Mouse (Mus musculus) stomach, embryonic 15.5 days (tissue): ENCODE results near the gene Micu1. TPM values are rescaled to one million over a fixed set of nuclear protein-coding genes. Genes with fewer than 3 reads are reported as not detected.

Experiments
- ATAC-seq: fragments of 200-750 bp; cut with Nextera tagmentation; 2 replicates; pipeline ENCODE4 v1.8.0; 2017; ENCODE audit warnings: low read depth, moderate number of reproducible peaks, moderate TSS enrichment; ENCODE audit not compliant: insufficient read depth, low FRiP score
- H3K27ac ChIP-seq: fragments of 300-500 bp; sonication (generic); 2 replicates; pipeline ENCODE4 v1.5.1; 2015; ENCODE audit warnings: mild to moderate bottlenecking, inconsistent platforms
- H3K27me3 ChIP-seq: fragments of 300-500 bp; sonication (generic); replicated peaks from 2 replicates; pipeline ENCODE4 v1.6.1; 2015; ENCODE audit warnings: inconsistent platforms
- H3K36me3 ChIP-seq: fragments of 300-500 bp; sonication (generic); 2 replicates; pipeline ENCODE4 v1.6.1; 2015; ENCODE audit warnings: inconsistent platforms
- H3K4me1 ChIP-seq: fragments of 300-500 bp; sonication (generic); 2 replicates; pipeline ENCODE4 v1.6.1; 2015; ENCODE audit warnings: inconsistent platforms
- H3K4me2 ChIP-seq: fragments of 300-500 bp; sonication (generic); 2 replicates; pipeline ENCODE4 v1.6.1; 2015; ENCODE audit warnings: mild to moderate bottlenecking, inconsistent platforms
- H3K4me3 ChIP-seq: fragments of 300-500 bp; sonication (generic); replicated peaks from 2 replicates; pipeline ENCODE4 v1.5.1; 2015; ENCODE audit warnings: inconsistent platforms
- H3K9ac ChIP-seq: fragments of 300-500 bp; sonication (generic); 2 replicates; pipeline ENCODE4 v1.6.1; 2015; ENCODE audit warnings: inconsistent platforms
- H3K9me3 ChIP-seq: fragments of 300-500 bp; sonication (generic); 2 replicates; pipeline ENCODE4 v1.6.1; 2016; ENCODE audit warnings: inconsistent platforms
- WGBS: fragments of 180-500 bp; shearing (Covaris S2); methylation state at CpG from one replicate; pipeline ENCODE4 v1.1.7; 2015; 5-methylcytosine and 5-hydroxymethylcytosine counted together
- polyA plus RNA-seq: library from polyadenylated mRNA; unstranded; fragments of >200 nt; fragmentation: Nextera tagmentation; extraction: Ambion mirVana; gene quantifications from 2 replicates; pipeline ENCODE4 v1.2.1, GENCODE M21; 2015

Micu1 gene
- polyA plus RNA-seq, 1 experiment from 2014 or later = 66.2 TPM

DNA sequence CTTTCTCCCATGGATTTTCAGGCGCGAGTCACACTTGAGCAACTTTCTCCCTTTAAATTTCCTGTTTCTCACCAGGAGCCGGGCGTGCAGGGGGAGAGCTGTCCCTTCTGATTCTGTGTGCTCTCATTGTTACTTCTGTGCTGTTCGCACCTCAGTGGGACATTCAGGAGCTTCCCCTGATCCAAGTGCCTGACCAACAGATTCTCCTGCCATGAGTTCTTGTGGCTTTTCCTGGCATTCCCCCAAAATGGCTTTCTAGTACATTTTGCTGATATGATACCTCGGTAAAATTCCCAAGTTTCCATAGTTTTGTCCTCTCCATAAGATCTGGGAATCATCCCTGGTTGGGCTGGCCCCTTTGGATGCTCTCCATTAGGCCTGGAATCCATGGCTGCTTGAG lies 25.0 kb downstream of the Micu1 start:
- H3K36me3 ChIP-seq = no peaks in the 10 kb centered on the region
- H3K4me1 ChIP-seq = peaks cover 4% of the 10 kb centered on the region; the same call in 1 of the 2 replicates
- H3K4me2 ChIP-seq = no peak overlapping the region
- no peak for ATAC-seq
- no peaks in the 10 kb centered on the region for H3K27me3 ChIP-seq
- WGBS = 68% methylated on average over 6 of the region's 6 CpGs
- H3K9me3 ChIP-seq = no peaks in the 10 kb centered on the region
- H3K9ac ChIP-seq = no peak overlapping the region
- H3K4me3 ChIP-seq = no peak overlapping the region
- H3K27ac ChIP-seq = no peak overlapping the region

DNA sequence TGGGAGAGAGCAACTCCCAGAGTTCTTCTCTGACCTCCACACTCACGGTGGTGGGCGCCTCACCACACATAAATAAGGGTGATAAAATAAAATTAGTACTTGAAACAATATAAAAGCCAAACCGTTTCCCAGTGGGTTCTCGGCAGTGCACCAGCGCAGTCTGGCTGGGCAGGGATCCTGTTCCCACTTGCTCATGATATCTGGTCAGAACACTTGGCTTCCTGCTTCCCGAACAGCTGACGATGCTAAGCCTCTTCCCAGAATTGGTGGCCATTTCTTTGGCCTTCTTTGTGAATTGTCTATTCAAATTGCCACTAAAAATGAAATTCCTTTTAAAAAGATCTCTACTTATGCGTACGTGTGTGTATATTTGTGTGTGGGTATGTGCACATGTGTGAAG lies 27.0 kb downstream of the Micu1 start:
- WGBS = 90% methylated on average over 9 of the region's 9 CpGs
- Histone ChIP-seq H3K9ac (no peak overlapping the region), H3K27me3 (no peaks in the 10 kb centered on the region), H3K4me1 (peaks cover 4% of the 10 kb centered on the region; the same call in 1 of the 2 replicates), H3K9me3 (no peaks in the 10 kb centered on the region), H3K27ac (no peak overlapping the region), H3K36me3 (peaks cover 3% of the 10 kb centered on the region; the same call in 1 of the 2 replicates), H3K4me3 (no peak overlapping the region), H3K4me2 (no peak overlapping the region)
- no peak for ATAC-seq

DNA sequence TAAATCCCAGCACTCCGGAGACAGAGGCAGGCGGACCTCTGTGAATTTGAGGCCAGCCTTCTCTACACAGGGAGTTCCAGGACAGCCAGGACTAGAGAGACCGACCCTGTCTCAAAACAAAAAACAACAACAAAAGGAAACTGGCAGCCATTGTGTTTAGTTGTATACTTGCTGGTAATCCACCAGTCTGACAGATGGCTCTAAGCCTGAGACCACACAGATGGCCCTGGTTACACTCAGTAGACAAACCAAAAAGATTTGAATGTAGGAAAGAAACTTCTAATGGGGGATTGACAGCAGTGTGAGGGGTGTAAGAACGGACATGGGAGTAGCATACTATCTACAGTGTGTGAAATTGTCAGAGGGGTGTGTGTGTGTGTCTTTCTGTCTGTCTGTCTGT lies 27.6 kb downstream of the Micu1 start:
- Histone ChIP-seq H3K4me3 (no peak overlapping the region), H3K9me3 (no peaks in the 10 kb centered on the region), H3K4me2 (no peak overlapping the region), H3K27ac (no peak overlapping the region), H3K27me3 (no peaks in the 10 kb centered on the region), H3K36me3 (peaks cover 3% of the 10 kb centered on the region; the same call in 1 of the 2 replicates), H3K9ac (no peak overlapping the region), H3K4me1 (peaks cover 1% of the 10 kb centered on the region; the same call in 1 of the 2 replicates)
- WGBS = 80% methylated on average over 4 of the region's 4 CpGs
- ATAC-seq = no peak

DNA sequence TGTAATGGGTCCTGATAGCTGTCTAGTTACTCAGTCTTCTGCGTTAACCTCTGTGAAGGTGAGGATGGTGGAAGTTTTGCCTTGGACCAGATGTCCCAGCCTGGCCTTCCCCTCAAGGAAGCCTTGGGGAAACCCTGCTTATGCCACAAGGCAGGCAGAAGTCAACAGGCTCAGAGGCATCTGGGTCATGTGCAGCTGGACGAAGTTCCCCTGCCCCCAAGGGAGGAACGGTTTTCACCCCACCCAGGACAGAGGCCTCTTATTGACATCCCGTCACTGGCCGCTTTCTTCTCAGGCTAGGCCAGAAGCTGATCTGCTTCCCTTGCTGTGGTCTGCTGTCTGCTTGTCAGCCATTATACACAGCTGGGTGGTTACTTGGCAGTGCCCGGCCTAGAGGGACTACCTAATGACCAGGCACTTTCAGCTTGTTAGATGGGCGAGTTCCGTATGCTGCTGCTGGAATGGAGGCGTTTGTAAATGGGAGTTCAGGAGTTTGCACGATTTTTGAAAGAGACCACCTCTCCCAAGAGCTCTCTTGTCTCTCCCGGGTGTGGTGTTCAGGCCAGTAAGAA lies 33.8 kb downstream of the Micu1 start:
- H3K27ac ChIP-seq = no peak overlapping the region
- H3K4me3 ChIP-seq = no peak overlapping the region
- peaks cover 13% of the 10 kb centered on the region; the same call in 1 of the 2 replicates for H3K36me3 ChIP-seq
- no peaks in the 10 kb centered on the region for H3K9me3 ChIP-seq
- no peaks in the 10 kb centered on the region for H3K27me3 ChIP-seq
- H3K4me1 ChIP-seq = no peaks in the 10 kb centered on the region
- 76% methylated on average over 11 of the region's 11 CpGs for WGBS
- H3K4me2 ChIP-seq = no peak overlapping the region
- no peak overlapping the region for H3K9ac ChIP-seq
- ATAC-seq = no peak

DNA sequence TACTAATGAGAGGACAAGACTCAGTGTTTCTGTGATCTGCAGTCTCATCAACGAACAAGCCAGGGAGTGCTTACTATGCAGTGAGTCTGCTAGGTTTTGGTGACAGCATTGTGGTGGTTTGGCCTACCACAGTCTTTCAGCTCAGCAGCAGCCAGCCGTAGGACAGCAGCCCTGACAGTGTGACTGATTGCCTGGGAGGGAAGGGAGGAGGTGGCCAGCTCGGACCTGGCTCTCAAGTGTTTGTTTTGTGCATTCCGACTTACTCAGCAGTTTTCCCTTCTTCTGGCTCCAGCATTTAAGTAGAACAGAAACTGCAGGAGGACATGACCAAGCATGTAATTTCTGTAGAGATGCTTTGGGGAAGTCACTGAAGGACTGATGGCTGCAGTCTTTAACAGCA lies 39.2 kb downstream of the Micu1 start:
- Histone ChIP-seq H3K36me3 (0 out of 2 replicates have a peak, but pooled peaks cover 8% of the 10 kb centered on the region), H3K4me1 (no peaks in the 10 kb centered on the region), H3K27me3 (no peaks in the 10 kb centered on the region), H3K27ac (no peak overlapping the region), H3K9me3 (no peaks in the 10 kb centered on the region), H3K4me2 (no peak overlapping the region), H3K4me3 (no peak overlapping the region), H3K9ac (no peak overlapping the region)
- 18% methylated on average over 4 of the region's 4 CpGs for WGBS
- peak; percentile 50; the same call in 1 of the 2 replicates for ATAC-seq

DNA sequence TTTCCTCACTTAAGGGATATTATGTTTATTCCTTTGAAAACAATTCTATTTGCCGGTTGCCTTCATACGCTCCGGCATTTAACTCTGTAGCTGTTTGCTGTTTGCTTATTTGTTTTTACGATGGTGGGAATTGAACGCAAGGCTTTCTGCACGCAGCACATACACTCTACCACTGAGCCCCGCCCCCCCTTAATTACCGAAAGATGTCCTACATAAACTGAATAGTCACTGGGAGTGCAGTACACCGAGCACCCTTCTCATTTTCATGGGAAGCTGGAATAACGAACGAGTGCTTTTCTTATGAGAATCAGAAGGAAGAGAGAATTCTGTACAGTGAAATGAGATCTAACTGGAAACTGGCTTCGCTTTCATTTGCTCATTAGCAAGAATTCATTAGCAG lies 41.1 kb downstream of the Micu1 start:
- no peak for ATAC-seq
- H3K9me3 ChIP-seq = no peaks in the 10 kb centered on the region
- no peaks in the 10 kb centered on the region for H3K27me3 ChIP-seq
- H3K9ac ChIP-seq = no peak overlapping the region
- H3K4me3 ChIP-seq = no peak overlapping the region
- H3K36me3 ChIP-seq = 0 out of 2 replicates have a peak, but pooled peaks cover 8% of the 10 kb centered on the region
- 93% methylated on average over 12 of the region's 12 CpGs for WGBS
- H3K27ac ChIP-seq = no peak overlapping the region
- H3K4me1 ChIP-seq = no peaks in the 10 kb centered on the region
- H3K4me2 ChIP-seq = no peak overlapping the region

DNA sequence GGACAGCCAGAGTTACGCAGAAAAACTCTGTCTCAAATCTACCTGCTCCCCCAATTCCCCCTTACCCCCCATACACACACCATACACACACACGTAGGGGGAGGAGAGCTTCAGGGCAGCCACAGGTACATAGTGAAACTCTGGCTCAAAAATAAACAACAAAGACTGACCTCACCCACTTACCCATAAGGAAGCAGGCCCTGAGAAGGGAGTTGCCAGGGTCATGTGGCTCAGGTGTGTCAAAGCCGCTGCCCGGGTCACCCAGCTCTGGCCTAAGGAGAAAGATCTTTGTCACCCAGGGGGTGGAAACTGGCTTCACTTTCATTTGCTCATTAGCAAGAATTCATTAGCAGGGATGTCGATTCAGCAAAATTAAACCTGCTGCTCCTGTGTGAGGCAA lies 41.7 kb downstream of the Micu1 start:
- no peak overlapping the region for H3K4me3 ChIP-seq
- H3K4me2 ChIP-seq = no peak overlapping the region
- H3K27ac ChIP-seq = no peak overlapping the region
- H3K9me3 ChIP-seq = no peaks in the 10 kb centered on the region
- no peak overlapping the region for H3K9ac ChIP-seq
- H3K36me3 ChIP-seq = 0 out of 2 replicates have a peak, but pooled peaks cover 8% of the 10 kb centered on the region
- no peaks in the 10 kb centered on the region for H3K4me1 ChIP-seq
- ATAC-seq = 0 out of 2 replicates have a peak, but pooled peaks have one; percentile 58
- WGBS = 77% methylated on average over 5 of the region's 5 CpGs
- H3K27me3 ChIP-seq = no peaks in the 10 kb centered on the region

DNA sequence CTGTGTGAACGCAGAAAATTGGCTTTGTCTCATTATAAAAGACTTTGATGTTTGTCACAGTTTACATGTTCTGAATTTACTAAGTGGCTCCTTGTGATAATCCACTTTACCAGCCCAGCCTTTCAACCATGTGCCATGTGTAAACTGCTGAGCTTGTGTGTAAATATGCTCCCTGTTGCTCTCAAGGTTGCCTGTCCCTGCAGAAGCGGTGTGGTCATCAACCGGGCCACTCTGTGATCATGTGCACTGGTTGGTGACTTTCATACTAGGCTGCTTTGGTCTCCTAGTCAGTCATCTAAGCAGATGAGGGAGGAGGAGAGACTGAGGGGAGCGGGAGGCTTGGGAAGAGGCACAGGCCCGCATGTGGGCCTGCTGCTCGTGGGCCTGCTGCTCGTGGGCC lies 45.1 kb downstream of the Micu1 start:
- WGBS = 67% methylated on average over 7 of the region's 7 CpGs
- no peak overlapping the region for H3K4me3 ChIP-seq
- H3K36me3 ChIP-seq = peaks cover 3% of the 10 kb centered on the region; the same call in 1 of the 2 replicates
- no peak overlapping the region for H3K4me2 ChIP-seq
- no peaks in the 10 kb centered on the region for H3K9me3 ChIP-seq
- H3K9ac ChIP-seq = no peak overlapping the region
- H3K4me1 ChIP-seq = no peaks in the 10 kb centered on the region
- no peaks in the 10 kb centered on the region for H3K27me3 ChIP-seq
- no peak overlapping the region for H3K27ac ChIP-seq
- ATAC-seq = no peak

DNA sequence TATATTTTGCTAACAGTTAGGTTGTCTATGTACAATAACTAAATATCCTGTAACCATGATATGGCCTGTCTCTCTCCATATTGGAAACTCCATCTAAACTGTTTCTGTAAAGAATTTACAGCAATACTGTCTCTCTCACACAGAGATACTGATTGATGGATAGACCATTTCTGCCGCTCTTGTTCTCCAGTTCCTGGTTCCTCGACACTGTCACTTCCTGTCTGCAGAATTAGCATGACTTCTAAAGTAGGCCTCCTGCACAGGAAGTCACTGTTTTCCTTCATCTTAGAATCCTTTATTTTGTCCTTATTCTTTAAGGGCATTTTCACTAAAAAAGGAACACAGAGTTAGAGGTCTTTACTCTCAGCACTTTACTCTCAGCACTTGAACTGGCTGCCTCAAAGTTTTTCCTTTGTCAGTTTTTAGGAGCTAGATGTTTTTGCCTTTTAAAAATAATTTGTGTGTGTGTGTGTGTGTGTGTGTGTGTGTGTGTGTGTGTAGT lies 46.5 kb downstream of the Micu1 start:
- no peak overlapping the region for H3K27ac ChIP-seq
- H3K4me3 ChIP-seq = no peak overlapping the region
- H3K36me3 ChIP-seq = peaks cover 4% of the 10 kb centered on the region; the same call in 1 of the 2 replicates
- WGBS = 59% methylated on average over 2 of the region's 2 CpGs
- H3K9me3 ChIP-seq = no peaks in the 10 kb centered on the region
- ATAC-seq = no peak
- H3K4me2 ChIP-seq = no peak overlapping the region
- no peaks in the 10 kb centered on the region for H3K27me3 ChIP-seq
- no peaks in the 10 kb centered on the region for H3K4me1 ChIP-seq
- H3K9ac ChIP-seq = no peak overlapping the region

DNA sequence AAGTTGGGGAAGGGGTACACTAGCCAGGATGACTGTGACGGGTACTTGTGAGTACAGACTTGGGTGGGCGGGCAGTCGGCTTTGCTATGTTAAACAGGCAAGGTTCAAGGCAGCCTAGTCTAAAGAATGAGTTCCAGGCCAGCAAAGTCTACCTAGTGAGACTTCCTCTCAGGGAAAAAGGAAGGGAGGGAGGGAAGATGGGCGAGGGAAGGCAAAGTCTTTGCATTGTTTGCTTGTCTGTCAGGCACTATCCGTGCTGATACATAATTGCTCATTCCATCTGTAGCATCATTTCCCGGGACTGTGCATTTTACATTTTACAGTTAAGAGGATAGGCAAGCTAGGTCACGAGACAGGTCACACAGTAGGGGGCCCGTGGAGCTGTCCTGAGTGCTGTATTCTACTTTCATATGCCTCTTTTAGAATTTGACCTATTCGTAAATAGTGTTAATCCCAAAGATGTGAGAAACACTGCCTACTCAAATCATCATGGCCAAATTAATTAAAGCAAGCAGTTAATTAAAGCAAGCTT lies 51.3 kb downstream of the Micu1 start:
- H3K36me3 ChIP-seq = peaks cover 4% of the 10 kb centered on the region; the same call in 1 of the 2 replicates
- H3K4me3 ChIP-seq = no peak overlapping the region
- no peaks in the 10 kb centered on the region for H3K27me3 ChIP-seq
- H3K4me2 ChIP-seq = no peak overlapping the region
- WGBS = 76% methylated on average over 9 of the region's 9 CpGs
- no peak for ATAC-seq
- no peak overlapping the region for H3K27ac ChIP-seq
- H3K9ac ChIP-seq = no peak overlapping the region
- no peaks in the 10 kb centered on the region for H3K9me3 ChIP-seq
- H3K4me1 ChIP-seq = no peaks in the 10 kb centered on the region

DNA sequence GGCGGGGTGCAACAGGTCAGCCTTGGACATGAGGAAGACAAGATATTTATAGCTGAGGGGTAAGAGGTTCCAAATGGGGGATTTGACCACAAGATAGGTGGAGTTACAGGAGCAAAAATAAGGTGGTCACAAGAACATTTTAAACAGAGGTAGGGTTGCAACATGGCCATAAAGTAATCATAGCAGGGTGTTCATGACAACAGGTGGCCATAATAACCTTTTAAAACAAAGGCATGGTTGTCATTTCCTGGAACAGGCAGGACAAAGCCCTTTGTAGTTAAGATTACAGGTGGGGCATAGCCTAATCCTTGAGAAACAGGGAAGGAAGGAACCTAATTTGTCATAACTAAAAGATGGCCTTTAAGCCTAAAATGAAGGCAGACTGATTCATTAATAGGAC lies 51.8 kb downstream of the Micu1 start:
- no peaks in the 10 kb centered on the region for H3K27me3 ChIP-seq
- WGBS = 89% methylated on average over 1 of the region's 1 CpGs
- H3K4me2 ChIP-seq = no peak overlapping the region
- H3K4me3 ChIP-seq = no peak overlapping the region
- H3K36me3 ChIP-seq = peaks cover 4% of the 10 kb centered on the region; the same call in 1 of the 2 replicates
- no peak overlapping the region for H3K27ac ChIP-seq
- H3K4me1 ChIP-seq = no peaks in the 10 kb centered on the region
- ATAC-seq = no peak
- no peak overlapping the region for H3K9ac ChIP-seq
- H3K9me3 ChIP-seq = no peaks in the 10 kb centered on the region

DNA sequence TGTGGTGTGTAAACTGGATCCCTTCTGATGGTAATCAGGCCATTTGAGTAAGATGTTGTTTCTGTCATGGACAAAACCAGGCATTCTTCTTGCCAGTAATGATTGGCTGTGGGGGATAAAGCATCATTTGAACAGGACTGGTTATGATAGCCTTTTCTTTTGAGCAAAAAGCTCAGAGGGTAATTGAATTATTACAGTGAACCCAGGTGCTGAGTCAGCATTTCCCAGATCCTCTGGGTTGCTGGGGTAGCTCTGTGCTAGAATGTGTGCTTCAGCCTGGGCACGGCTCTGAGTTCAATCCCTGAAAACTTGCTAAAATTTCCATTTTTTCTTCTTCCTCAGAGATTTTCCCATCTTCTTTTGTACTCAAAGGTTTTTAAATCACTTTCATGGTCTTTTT lies 52.6 kb downstream of the Micu1 start:
- no peak for ATAC-seq
- no peaks in the 10 kb centered on the region for H3K9me3 ChIP-seq
- H3K4me3 ChIP-seq = no peak overlapping the region
- H3K4me2 ChIP-seq = no peak overlapping the region
- H3K27ac ChIP-seq = no peak overlapping the region
- H3K36me3 ChIP-seq = peaks cover 4% of the 10 kb centered on the region; the same call in 1 of the 2 replicates
- H3K27me3 ChIP-seq = no peaks in the 10 kb centered on the region
- WGBS = 88% methylated on average over 1 of the region's 1 CpGs
- no peaks in the 10 kb centered on the region for H3K4me1 ChIP-seq
- no peak overlapping the region for H3K9ac ChIP-seq
